Mouse (Mus musculus) kidney, adult 2 months (tissue): ENCODE data around the gene Spred2.

Source experiments
- CTCF ChIP-seq: fragments of 200-500 bp; conservative IDR thresholded peaks from 2 replicates; pipeline ENCODE4 v1.5.1; 2011; ENCODE audit warnings: low read depth, mild to moderate bottlenecking, control low read depth, low read length, moderate library complexity, mixed read lengths; ENCODE audit not compliant: insufficient read depth, insufficient read length
- POLR2A ChIP-seq: fragments of 200-500 bp; IDR thresholded peaks from one replicate; pipeline ENCODE4 v1.6.1; 2011; ENCODE audit warnings: low read depth, low read length, control low read depth

- TF ChIP-seq POLR2A (no peak), CTCF (no peak)
These were observed 96.5 kb downstream of the Spred2 start for GRCm38 (mm10) chr11:20020720-20021119.
